Mouse (Mus musculus): ENCODE data around the gene Gm14214.

The Gm14214 gene

GRCm38 (mm10) chr2:154776496-154776895 lies 6.7 kb upstream of the Gm14214 start:
- no peak for DNase-seq (ENCODE audit: low spot score in 2 of 2)

DNA sequence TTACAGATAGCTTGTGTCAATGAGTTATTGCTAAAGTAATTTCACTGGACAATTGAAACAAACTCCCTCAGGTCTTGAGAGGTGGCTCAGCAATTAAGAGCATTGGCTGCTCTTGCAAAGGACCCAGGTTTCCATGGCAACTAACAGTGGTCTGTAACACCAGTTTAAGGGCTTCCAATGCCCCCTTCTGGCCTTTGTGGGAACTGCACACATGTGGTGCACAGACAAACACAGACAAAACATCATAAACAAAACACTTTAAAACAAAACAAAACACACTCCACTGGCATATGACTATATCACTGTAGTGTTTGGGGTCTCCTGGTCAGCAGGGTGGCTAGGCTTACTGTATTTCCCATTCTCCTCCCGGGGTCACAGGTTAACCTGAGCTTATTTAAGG lies 4.2 kb upstream of the Gm14214 start:
- DNase-seq (ENCODE audit: low spot score in 2 of 2) = no peak

GRCm38 (mm10) chr2:154771604-154772003 lies 1.8 kb upstream of the Gm14214 start:
- no peak for DNase-seq (ENCODE audit: low spot score in 2 of 2)

- DNase-seq (ENCODE audit: low spot score in 2 of 2) = no peak
Observed at GRCm38 (mm10) chr2:154767051-154767450, 2.8 kb downstream of the Gm14214 start.

GRCm38 (mm10) chr2:154765554-154766008 lies 4.2 kb downstream of the Gm14214 start:
- no peak for DNase-seq (ENCODE audit: low spot score in 2 of 2)

DNA sequence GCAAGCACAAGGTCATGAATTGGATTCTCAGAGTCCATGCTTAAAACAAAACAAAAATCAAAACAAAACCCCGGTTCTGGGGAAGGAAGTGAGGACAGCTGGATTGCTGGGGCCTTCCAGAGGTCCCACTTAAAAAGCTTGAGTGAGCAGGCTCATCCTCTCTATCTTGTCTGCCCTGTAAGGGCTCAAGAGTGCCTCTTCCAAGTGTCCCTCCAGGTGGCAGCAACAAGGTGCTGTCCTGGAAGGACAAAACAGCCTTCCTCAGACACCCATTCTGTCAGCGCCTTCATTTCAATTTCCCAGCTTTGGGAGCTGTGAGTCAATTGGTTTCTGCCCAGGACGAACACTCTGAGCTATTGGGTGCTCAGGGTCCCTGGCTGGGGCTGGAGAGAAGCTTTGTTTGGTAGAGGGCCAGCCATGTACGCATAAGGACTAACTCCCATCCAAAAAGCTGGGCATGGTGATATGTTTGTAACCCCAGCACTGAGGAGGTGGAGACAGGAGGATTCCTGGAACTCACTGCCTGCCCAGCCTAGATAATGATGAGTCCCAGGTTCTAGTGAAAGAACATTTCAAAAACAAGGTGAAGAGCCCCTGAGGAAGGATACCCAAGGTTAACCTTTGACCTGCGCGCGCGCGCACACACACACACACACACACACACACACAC lies 4.9 kb downstream of the Gm14214 start:
- no peak for DNase-seq (ENCODE audit: low spot score in 2 of 2)

GRCm38 (mm10) chr2:154763226-154763625 lies 6.6 kb downstream of the Gm14214 start:
- no peak for DNase-seq (ENCODE audit: low spot score in 2 of 2)

- DNase-seq (ENCODE audit: low spot score in 2 of 2) = no peak
Observed at GRCm38 (mm10) chr2:154758454-154758853, 11.4 kb downstream of the Gm14214 start.

GRCm38 (mm10) chr2:154757691-154758090 lies 12.1 kb downstream of the Gm14214 start:
- DNase-seq (ENCODE audit: low spot score in 2 of 2) = no peak

DNA sequence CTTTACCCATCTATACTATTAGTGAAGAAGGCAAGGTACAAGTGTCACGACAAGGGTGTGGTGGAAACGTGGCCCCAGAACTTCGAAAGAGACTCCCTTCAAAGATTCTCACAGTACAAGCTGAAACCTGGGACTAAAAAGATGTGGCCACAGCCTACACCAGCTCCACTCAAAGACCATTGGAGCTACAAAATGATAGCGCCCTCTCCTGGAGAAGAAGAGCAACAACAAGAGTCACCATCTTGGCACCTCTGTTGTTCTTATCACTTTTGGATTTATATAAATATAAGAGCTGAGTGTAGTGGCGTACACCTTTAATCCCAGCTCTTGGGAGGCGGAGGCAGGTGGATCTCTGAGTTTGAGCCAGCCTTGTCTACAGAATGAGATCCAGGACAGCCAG lies 14.0 kb downstream of the Gm14214 start:
- no peak for DNase-seq (ENCODE audit: low spot score in 2 of 2)

DNA sequence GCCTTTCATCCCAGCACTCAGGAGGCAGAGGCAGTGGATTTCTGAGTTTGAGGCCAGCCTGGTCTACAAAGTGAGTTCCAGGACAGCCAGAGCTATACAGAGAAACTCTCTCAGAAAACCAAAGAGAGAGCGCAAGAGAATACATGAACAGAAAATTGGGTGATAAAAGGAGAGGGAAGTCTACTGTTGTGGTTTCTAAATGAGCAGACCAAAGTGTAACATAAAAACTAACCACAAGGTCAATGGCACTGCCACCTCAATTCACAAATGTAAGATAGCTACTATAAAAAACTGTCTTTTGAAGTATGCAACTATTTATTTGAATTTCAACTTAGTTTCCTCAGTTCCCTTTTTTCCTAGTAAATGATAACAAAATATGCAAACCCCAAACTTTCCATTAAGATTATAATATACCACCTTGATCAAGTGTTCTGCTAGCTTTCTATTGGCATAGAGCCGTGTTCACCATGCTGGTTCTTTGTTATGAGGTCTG lies 15.7 kb downstream of the Gm14214 start:
- no peak for DNase-seq (ENCODE audit: low spot score in 2 of 2)

DNA sequence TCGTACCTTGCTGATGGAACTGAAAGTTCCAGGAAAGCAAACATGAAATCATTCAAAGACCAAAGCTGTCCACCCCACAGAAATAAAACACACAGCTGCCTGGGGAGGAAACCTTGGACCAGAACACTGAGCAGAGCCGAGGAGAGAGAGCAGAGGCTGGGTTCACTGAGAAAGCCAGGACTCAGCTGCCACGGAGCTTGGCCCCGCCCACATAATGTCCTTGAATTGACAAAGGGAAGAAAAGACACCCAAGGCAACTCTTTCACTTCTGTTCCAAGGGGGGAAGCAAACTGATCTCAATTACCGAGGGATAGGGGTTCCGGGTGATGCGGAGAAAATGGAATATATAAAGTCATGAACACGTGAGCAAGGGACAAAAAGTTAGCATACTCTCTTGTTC lies 17.9 kb downstream of the Gm14214 start:
- no peak for DNase-seq (ENCODE audit: low spot score in 2 of 2)

- peak; percentile 11 to 15 for DNase-seq (ENCODE audit: low spot score in 2 of 2)
Observed at GRCm38 (mm10) chr2:154749046-154750036, 20.5 kb downstream of the Gm14214 start.

GRCm38 (mm10) chr2:154748383-154748782 lies 21.4 kb downstream of the Gm14214 start:
- DNase-seq (ENCODE audit: low spot score in 2 of 2) = no peak

DNA sequence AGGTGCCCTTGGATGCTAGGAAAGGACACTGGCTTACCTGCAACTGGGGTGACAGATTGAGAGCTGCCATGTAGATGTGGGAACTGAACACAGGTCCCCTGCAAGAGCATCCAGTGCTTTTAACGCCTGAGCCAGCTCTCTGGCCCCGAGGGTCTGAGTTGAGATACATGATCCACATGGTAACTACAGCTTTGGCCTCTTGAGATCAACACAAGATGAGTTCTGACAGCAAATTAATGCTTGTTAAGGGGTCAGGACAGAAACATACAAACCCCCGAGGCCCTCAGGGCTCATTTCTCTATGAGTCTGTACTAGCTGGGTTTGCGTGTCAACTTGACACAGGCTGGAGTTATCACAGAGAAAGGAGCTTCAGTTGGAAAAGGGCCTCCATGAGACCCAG lies 25.9 kb downstream of the Gm14214 start:
- no peak for DNase-seq (ENCODE audit: low spot score in 2 of 2)

- DNase-seq (ENCODE audit: low spot score in 2 of 2) = no peak
Observed at GRCm38 (mm10) chr2:154742911-154743819, 26.7 kb downstream of the Gm14214 start.

- DNase-seq (ENCODE audit: low spot score in 2 of 2) = no peak
Observed at GRCm38 (mm10) chr2:154738621-154739020, 31.2 kb downstream of the Gm14214 start.

GRCm38 (mm10) chr2:154735986-154736385 lies 33.8 kb downstream of the Gm14214 start:
- DNase-seq (ENCODE audit: low spot score in 2 of 2) = no peak

- no peak for DNase-seq (ENCODE audit: low spot score in 2 of 2)
Observed at GRCm38 (mm10) chr2:154735416-154735815, 34.4 kb downstream of the Gm14214 start.

DNA sequence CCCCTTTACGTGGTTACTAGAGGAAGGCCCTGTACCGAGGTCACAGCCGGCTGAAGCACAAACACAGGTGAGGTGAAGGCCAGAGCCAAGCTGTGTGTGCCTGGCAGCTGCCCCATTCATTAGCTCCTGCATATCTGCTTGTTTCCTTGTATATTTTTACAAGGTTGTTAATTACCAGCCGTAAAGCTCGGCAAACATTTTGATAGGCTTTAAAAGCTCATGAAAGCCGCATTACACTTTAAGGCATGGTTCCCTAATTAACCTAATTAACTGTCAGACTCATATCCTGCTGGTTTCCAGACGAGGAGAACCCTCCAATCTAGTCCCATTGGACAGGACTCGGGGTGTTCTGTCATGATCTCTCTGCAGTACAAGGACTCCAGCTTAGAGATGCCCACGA lies 34.9 kb downstream of the Gm14214 start:
- no peak for DNase-seq (ENCODE audit: low spot score in 2 of 2)

GRCm38 (mm10) chr2:154732503-154733141 lies 37.2 kb downstream of the Gm14214 start:
- no peak for DNase-seq (ENCODE audit: low spot score in 2 of 2)
